Mouse (Mus musculus): ENCODE measurements at regions not wholly inside any gene's neighbourhood (a gene's known extent, or its start where the extent isn't known, plus 50 kb on each side); places are given as distances from the start of the nearest gene placed in this dataset.

DNA sequence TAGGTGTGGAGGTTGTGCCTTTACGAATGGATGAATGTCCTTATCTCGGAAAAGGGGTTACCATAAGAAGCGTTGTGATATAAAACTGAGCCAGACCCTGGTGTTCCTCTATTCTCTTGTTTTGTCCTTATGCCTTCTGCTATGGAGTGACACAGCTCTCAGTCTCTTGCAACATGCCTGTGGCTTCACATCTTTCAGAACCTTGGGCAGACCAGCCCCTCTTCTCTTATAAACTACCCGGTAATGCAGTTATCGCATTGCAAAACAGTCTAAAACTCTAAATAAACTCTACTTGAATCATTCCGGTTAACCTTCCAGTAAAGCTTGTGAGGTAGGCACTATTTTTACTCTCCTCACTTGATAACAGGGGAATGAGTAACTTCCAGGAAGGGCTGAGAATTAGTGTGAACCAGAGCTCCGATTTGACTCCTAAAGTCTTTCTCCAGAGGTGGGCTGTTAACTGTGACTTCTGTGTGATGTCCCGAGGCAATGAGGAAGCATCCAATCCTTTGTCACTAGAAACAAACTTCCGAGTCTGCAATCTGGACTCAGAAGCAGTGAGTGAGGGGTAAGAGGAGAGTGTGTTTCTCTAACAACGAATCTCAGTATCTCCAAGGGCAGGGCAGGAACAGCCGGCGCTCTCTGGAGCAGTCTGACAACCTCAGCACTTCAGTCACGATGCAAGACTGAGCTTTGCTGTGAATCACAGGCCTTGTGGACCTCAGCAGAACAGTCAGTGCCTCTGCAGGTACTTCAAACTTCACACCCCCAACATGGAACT is 50.9 kb upstream of the Gm11084 start:
- TF ChIP-seq CTCF (IDR thresholded peaks at IDR 0.05; ENCODE audit: low read depth): no peak
- TF ChIP-seq EP300 (optimal IDR thresholded peaks at IDR 0.05): no peak

All from stomach, postnatal 0 days (tissue).